Mouse (Mus musculus) intestine, embryonic 16.5 days (tissue): ENCODE results near the gene Tmcc3. TPM values are rescaled to one million over a fixed set of nuclear protein-coding genes. Genes with fewer than 3 reads are reported as not detected.
A peak's percentile ranks its signal among the peaks of the same experiment; 100 is the strongest.

ENCODE experiments used
- ATAC-seq: fragments of 200-750 bp; cut with Nextera tagmentation; 2 replicates; pipeline ENCODE4 v1.8.0; 2017; ENCODE audit warnings: moderate TSS enrichment, moderate library complexity
- H3K27ac ChIP-seq: fragments of 300-500 bp; sonication (generic); 2 replicates; pipeline ENCODE4 v1.5.1; 2014; ENCODE audit warnings: mild to moderate bottlenecking, low read length
- H3K27me3 ChIP-seq: fragments of 300-500 bp; sonication (generic); replicated peaks from 2 replicates; pipeline ENCODE4 v1.6.1; 2014; ENCODE audit warnings: low read length, control low read depth, mixed read lengths; ENCODE audit not compliant: control insufficient read depth, insufficient read depth
- H3K36me3 ChIP-seq: fragments of 300-500 bp; sonication (generic); 2 replicates; pipeline ENCODE4 v1.6.1; 2014; ENCODE audit warnings: low read length, control low read depth; ENCODE audit not compliant: control insufficient read depth, insufficient read depth
- H3K4me1 ChIP-seq: fragments of 300-500 bp; sonication (generic); 2 replicates; pipeline ENCODE4 v1.6.1; 2014; ENCODE audit warnings: low read length, control low read depth, mixed read lengths; ENCODE audit not compliant: control insufficient read depth, insufficient read depth
- H3K4me2 ChIP-seq: fragments of 300-500 bp; sonication (generic); 2 replicates; pipeline ENCODE4 v1.6.1; 2014; ENCODE audit warnings: low read depth, low read length, control low read depth
- H3K4me3 ChIP-seq: fragments of 300-500 bp; sonication (generic); 2 replicates; pipeline ENCODE4 v1.5.1; 2014; ENCODE audit warnings: mild to moderate bottlenecking, low read length
- H3K9ac ChIP-seq: fragments of 300-500 bp; sonication (generic); 2 replicates; pipeline ENCODE4 v1.6.1; 2014; ENCODE audit warnings: low read depth, low read length
- H3K9me3 ChIP-seq: fragments of 300-500 bp; sonication (generic); 2 replicates; pipeline ENCODE4 v1.6.1; 2016; ENCODE audit warnings: low read length, control low read depth; ENCODE audit not compliant: control insufficient read depth
- WGBS: fragments of 180-500 bp; shearing (Covaris S2); extraction: QIAGEN DNeasy Blood & Tissue Kit; methylation state at CpG from one replicate; pipeline ENCODE4 v1.1.7; 2014; 5-methylcytosine and 5-hydroxymethylcytosine counted together
- polyA plus RNA-seq: library from polyadenylated mRNA; unstranded; fragments of >200 nt; fragmentation: Nextera tagmentation; extraction: Ambion mirVana; gene quantifications from 2 replicates; pipeline ENCODE4 v1.2.1, GENCODE M21; 2015

Gene Tmcc3
- polyA plus RNA-seq, 1 experiment from 2014 or later = 8.8 TPM

DNA sequence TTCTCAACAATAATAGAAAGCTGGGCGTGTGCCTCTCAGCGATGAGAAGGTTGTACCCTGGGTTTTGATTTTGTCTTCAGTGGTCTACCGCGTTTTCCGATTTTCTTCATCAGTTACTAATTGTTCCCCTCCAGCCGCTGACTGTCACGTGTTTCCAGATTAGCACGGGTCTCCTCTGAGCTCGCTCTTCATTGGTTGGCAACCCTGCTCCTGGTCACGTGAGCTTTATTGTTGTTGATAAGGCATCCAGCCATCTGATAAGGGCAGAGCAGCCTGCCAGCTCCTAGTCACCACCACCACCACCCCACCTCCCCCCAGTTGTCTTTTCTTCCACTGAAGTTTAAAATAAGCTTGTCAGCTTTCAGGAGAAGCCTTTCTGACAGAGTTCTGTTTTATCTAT lies 190.0 kb downstream of the Tmcc3 start:
- Histone ChIP-seq H3K4me3 (no peak overlapping the region), H3K4me1 (peaks cover 2% of the 10 kb centered on the region; the same call in 1 of the 2 replicates), H3K9me3 (no peaks in the 10 kb centered on the region), H3K36me3 (no peaks in the 10 kb centered on the region), H3K27ac (no peak overlapping the region), H3K9ac (no peak overlapping the region), H3K27me3 (no peaks in the 10 kb centered on the region), H3K4me2 (no peak overlapping the region)
- 70% methylated on average over 10 of the region's 10 CpGs for WGBS
- ATAC-seq = no peak

DNA sequence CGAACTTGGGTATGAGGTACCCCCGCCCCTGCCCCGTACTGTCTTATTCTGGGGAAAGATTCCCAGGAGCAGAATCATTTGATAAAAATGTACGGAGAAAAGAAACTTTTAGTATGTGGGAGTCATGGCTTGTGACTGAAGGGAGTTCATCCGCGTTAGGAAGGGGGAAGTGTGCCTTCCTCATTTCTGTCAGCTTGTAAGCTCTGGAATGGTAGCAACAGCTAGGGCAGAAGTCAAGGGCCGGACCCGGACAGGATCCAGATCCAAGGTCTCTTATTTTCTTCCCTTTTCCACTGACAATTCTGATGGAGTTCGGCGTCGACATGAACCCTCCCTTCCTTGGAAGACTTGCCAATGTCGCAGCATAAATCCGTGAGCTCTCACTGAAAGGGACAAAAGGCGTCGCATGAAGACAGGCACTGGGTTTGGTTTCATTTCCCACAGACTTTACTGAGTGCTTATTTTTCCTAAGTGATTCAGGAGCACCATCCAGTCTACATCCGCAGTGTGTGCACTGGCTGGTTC lies 193.6 kb downstream of the Tmcc3 start:
- H3K4me1 ChIP-seq = peaks cover under 1% of the 10 kb centered on the region; the same call in 1 of the 2 replicates
- H3K27me3 ChIP-seq = no peaks in the 10 kb centered on the region
- H3K9me3 ChIP-seq = no peaks in the 10 kb centered on the region
- no peak overlapping the region for H3K27ac ChIP-seq
- no peaks in the 10 kb centered on the region for H3K36me3 ChIP-seq
- H3K9ac ChIP-seq = no peak overlapping the region
- 78% methylated on average over 16 of the region's 16 CpGs for WGBS
- H3K4me3 ChIP-seq = no peak overlapping the region
- no peak overlapping the region for H3K4me2 ChIP-seq
- ATAC-seq = no peak

DNA sequence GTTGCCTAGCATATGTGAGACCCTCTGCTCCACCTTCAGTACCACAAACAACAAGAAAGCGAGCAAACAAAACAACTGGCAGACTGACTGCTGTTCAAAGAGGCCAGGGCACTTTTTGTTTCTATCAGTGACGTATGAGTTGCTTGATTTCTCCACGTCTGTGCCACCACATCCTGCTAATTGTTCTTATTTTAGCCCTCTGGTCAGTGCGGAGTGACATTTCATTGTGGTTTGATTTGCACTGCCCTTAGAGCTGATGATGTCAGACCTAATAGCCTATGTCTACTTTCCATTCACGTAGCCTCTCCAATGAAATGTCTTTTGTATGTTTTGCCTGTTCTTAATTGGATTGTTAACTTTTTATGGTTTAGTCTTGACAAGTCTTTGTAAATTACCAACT lies 197.1 kb downstream of the Tmcc3 start:
- Histone ChIP-seq H3K9ac (no peak overlapping the region), H3K4me2 (no peak overlapping the region), H3K36me3 (no peaks in the 10 kb centered on the region), H3K27ac (no peak overlapping the region), H3K4me1 (peaks cover under 1% of the 10 kb centered on the region; the same call in 1 of the 2 replicates), H3K9me3 (no peaks in the 10 kb centered on the region), H3K27me3 (no peaks in the 10 kb centered on the region), H3K4me3 (no peak overlapping the region)
- WGBS = 66% methylated on average over 5 of the region's 5 CpGs
- no peak for ATAC-seq

- peaks cover 18% of the 10 kb centered on the region for H3K4me1 ChIP-seq
- ATAC-seq = no peak
- no peak overlapping the region for H3K4me2 ChIP-seq
- H3K27ac ChIP-seq = no peak overlapping the region
- H3K9ac ChIP-seq = no peak overlapping the region
- H3K9me3 ChIP-seq = no peaks in the 10 kb centered on the region
- H3K36me3 ChIP-seq = no peaks in the 10 kb centered on the region
- H3K27me3 ChIP-seq = no peaks in the 10 kb centered on the region
- no peak overlapping the region for H3K4me3 ChIP-seq
- whole genome bisulfite sequencing = 86% methylated on average over 1 of the region's 1 CpGs
Observed at GRCm38 (mm10) chr10:94512771-94513170, 201.0 kb downstream of the Tmcc3 start.

GRCm38 (mm10) chr10:94514091-94514505 lies 202.3 kb downstream of the Tmcc3 start:
- H3K36me3 ChIP-seq = no peaks in the 10 kb centered on the region
- no peak overlapping the region for H3K27ac ChIP-seq
- peak overlapping the region; percentile 96 for H3K4me2 ChIP-seq
- H3K4me1 ChIP-seq = peaks cover 18% of the 10 kb centered on the region
- no peaks in the 10 kb centered on the region for H3K27me3 ChIP-seq
- H3K9me3 ChIP-seq = no peaks in the 10 kb centered on the region
- peak overlapping the region; percentile 82 for H3K4me3 ChIP-seq
- peak; percentile 14; the same call in 1 of the 2 replicates for ATAC-seq
- 1% methylated on average over 12 of the region's 12 CpGs for WGBS
- H3K9ac ChIP-seq = peak overlapping the region; percentile 83

GRCm38 (mm10) chr10:94514506-94515178 lies 202.9 kb downstream of the Tmcc3 start:
- Histone ChIP-seq H3K36me3 (no peaks in the 10 kb centered on the region), H3K9me3 (no peaks in the 10 kb centered on the region), H3K27me3 (no peaks in the 10 kb centered on the region), H3K4me1 (peaks cover 18% of the 10 kb centered on the region), H3K27ac (peak overlapping the region; percentile 61), H3K9ac (peak overlapping the region; percentile 83), H3K4me3 (peak overlapping the region; percentile 82), H3K4me2 (peak overlapping the region; percentile 96)
- peak; percentile 94 for ATAC-seq
- WGBS = under 1% methylated on average over 71 of the region's 71 CpGs

DNA sequence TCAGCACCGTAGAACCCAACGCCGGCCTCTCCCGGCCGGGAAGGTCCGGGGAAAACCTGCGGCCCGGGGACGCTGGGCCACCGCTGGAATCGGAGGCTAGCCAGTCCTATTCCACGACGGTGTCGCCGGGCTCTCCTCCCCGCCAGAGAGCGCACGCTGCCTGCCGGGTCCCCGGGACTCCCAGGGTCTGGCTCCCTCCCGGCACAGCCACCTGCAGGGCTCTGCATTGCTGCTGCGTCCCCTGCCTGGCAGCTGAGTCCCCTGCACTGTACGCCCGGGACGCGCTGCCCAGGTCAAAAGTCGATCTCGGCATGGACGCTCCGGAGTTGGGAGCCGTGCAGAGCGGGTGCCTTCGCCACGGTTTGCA lies 203.4 kb downstream of the Tmcc3 start:
- no peaks in the 10 kb centered on the region for H3K27me3 ChIP-seq
- ATAC-seq = peak; percentile 91
- peak overlapping the region; percentile 82 for H3K4me3 ChIP-seq
- H3K4me1 ChIP-seq = peaks cover 23% of the 10 kb centered on the region
- peak overlapping the region; percentile 61 for H3K27ac ChIP-seq
- no peaks in the 10 kb centered on the region for H3K9me3 ChIP-seq
- no peaks in the 10 kb centered on the region for H3K36me3 ChIP-seq
- peak overlapping the region; percentile 96 for H3K4me2 ChIP-seq
- H3K9ac ChIP-seq = peak overlapping the region; percentile 83
- WGBS = under 1% methylated on average over 34 of the region's 34 CpGs

- no peaks in the 10 kb centered on the region for H3K9me3 ChIP-seq
- peak overlapping the region; percentile 83 for H3K9ac ChIP-seq
- H3K4me1 ChIP-seq = peaks cover 23% of the 10 kb centered on the region
- H3K36me3 ChIP-seq = no peaks in the 10 kb centered on the region
- WGBS = 5% methylated on average over 10 of the region's 10 CpGs
- peak overlapping the region; percentile 96 for H3K4me2 ChIP-seq
- peak overlapping the region; percentile 61; the same call in 1 of the 2 replicates for H3K27ac ChIP-seq
- H3K27me3 ChIP-seq = no peaks in the 10 kb centered on the region
- peak; percentile 19 for ATAC-seq
- H3K4me3 ChIP-seq = peak overlapping the region; percentile 82
Observed at GRCm38 (mm10) chr10:94515583-94515982, 203.8 kb downstream of the Tmcc3 start.

GRCm38 (mm10) chr10:94519887-94520286 lies 208.1 kb downstream of the Tmcc3 start:
- no peaks in the 10 kb centered on the region for H3K9me3 ChIP-seq
- H3K36me3 ChIP-seq = no peaks in the 10 kb centered on the region
- H3K27ac ChIP-seq = no peak overlapping the region
- ATAC-seq = no peak
- no peak overlapping the region for H3K4me2 ChIP-seq
- H3K27me3 ChIP-seq = no peaks in the 10 kb centered on the region
- no peak overlapping the region for H3K4me3 ChIP-seq
- no peak overlapping the region for H3K9ac ChIP-seq
- 67% methylated on average over 7 of the region's 7 CpGs for WGBS
- H3K4me1 ChIP-seq = peaks cover 30% of the 10 kb centered on the region
